Mouse (Mus musculus) kidney, adult 2 months (tissue): ENCODE measurements around the gene Tanc1.

Experiments used
- CTCF ChIP-seq: fragments of 200-500 bp; conservative IDR thresholded peaks from 2 replicates; pipeline ENCODE4 v1.5.1; 2011; ENCODE audit warnings: low read depth, mild to moderate bottlenecking, control low read depth, low read length, moderate library complexity, mixed read lengths; ENCODE audit not compliant: insufficient read depth, insufficient read length
- POLR2A ChIP-seq: fragments of 200-500 bp; IDR thresholded peaks from one replicate; pipeline ENCODE4 v1.6.1; 2011; ENCODE audit warnings: low read depth, low read length, control low read depth

GRCm38 (mm10) chr2:59843156-59843555 lies 231.3 kb downstream of the Tanc1 start:
- TF ChIP-seq CTCF, result no peak
- TF ChIP-seq POLR2A, result no peak
